Mouse (Mus musculus) c-Kit-positive CD71-positive TER-119-positive erythroid progenitor cells, embryonic 14.5 days (primary cell): ENCODE results near the gene Kirrel3.

Source experiments
- DNase-seq: peaks from one replicate; pipeline ENCODE4 v3.0.0-alpha.2; 2013; ENCODE audit warnings: low spot score

Kirrel3 gene

DNA sequence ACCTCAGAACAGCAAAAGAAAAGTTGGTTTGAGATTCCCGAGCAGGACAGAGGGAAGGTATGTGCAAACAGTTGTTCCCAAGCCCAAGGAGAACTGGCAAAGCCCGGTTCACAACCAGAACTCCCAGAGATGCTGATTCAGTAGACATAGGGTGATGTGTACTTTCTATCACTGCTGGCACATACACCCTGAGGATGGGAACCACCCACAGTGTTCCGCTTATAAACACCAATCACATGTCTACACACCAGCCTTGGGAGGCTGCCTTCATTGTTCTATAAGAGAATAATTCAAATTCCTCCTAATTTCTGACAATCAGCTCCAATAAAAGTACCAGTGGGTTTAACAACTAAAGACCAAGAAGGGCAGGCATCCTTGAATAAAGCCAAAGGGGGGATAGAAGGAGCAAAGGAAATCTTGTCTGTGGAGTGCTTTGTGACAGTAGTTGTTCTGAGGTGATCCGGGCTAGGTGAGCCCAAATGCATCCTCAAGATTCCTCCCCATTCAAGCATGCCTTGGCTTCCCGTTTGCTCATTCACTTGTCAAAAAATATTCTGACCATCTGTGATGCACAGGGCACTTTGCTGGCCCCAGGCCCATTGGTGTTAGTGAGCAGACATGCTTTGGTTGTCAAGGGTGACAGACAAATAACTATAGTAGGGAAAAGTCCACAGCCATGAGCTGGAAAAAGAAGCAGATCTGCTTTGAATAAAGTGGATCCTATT lies 266.5 kb downstream of the Kirrel3 start:
- no peak for DNase-seq

DNA sequence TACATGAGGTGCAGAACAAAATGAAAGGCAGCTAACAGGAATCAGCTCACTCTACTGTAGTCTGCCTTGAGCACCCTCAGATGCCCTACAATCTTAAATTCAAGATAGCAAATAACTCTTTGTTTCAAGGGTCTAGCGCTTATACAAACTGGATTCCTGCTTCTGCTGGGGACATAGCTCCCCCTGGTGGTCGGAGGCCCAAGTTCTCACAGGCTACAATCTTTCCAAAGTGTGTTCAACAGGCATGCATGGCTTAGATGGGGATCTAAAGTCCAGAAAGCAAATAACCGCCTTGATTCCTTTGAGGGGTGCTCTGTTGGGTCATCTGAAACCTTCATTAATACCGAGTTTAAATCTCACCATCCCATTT lies 267.1 kb downstream of the Kirrel3 start:
- peak; percentile 9 for DNase-seq

DNA sequence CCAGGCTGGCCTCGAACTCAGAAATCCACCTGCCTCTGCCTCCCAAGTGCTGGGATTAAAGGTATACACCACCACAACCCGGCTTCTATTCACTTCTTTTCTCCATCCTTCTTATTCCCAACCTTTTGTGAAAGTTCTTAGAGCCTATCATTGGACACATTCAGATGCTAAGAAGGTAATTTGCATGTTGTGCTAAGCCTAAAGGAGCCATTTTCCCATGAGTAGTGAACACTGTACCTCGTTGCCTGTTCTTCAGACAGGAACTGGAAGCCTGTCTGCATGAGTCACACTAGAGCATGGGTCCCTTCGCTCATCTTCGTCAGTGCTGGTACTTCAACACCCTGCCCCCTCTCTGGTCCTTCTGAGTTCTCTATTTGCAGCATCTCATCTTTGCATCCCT lies 268.2 kb downstream of the Kirrel3 start:
- no peak for DNase-seq

DNA sequence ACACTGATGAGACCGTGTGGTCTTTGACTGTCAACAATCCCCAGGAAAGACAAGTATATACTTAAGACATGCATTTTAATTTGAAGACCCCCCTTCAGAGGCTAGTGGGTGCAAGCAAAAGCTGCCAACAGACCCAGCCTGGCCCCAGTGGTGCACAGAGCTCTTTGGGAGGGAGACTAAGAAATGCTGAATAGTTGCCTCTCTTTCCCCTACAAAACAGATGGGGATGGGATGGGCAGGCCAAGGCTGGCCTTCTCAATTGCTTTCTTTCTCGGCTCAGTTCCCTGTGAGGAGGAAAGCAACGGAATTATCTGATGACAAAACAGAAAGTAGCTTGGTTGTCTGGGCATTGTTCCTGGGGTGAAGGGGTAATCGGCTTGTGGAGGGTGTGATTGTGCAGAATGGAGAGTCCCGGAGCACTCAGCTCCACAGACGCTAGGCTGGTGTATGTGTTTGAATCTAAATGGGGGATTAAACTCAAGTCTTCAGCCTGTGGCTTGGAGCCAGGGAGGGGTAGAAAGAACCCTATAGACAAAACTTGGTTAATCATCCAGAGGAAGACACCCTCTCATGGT lies 268.9 kb downstream of the Kirrel3 start:
- no peak for DNase-seq

DNA sequence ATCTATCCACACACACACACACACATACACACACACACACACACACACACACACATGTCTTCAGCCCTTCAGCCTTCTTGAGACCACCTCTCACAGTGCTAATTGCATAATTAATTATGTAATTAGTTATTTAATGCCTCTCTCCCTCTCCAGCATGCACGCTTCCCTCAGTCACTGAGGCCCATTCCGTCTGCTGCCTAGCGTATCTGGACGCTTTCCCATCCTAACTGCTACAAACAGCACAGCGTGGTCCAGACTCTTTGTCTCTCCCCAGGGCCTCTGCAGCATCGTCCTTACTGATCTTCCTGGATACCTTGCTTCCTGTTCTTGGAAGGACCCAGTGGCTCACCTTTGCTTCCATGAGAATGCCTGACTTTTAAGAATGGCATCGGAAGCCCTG lies 270.4 kb downstream of the Kirrel3 start:
- no peak for DNase-seq

DNA sequence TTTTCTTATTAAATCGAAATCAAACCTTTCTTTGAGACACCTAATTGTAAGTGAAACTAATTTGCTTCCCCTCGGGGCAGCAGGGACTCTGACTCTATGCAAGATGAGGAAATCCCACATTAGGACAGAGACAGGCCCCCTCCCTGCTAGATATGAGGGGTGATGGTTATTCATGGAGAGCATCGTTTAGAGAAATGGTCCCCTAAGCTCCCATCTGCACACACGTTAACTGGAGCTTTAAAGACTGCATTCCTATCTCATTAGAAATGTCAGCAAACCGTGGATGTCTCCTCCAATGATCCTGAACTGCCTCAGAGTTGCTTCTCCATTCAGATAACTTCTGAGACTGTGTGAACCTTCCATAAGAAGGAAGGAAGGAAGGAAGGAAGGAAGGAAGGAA lies 273.2 kb downstream of the Kirrel3 start:
- no peak for DNase-seq

DNA sequence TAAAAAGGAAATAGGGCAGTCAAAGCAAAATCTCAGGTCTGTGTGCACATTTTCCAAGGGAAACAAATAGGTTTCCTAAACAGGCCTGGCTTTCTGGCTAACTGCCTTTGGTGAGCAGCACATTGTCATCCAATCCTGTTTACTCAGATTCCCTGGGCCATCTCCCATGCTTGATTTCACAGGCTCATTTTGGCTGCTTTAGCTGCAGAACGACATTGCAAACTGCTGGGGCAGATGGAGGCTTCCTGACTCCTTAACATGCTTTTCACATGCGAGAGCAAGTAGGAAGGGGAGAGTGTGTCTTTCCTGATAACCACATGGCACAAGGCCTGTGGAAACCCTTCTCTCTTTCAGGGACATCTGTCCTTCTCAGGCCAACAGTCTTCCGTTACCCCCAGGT lies 274.8 kb downstream of the Kirrel3 start:
- no peak for DNase-seq

DNA sequence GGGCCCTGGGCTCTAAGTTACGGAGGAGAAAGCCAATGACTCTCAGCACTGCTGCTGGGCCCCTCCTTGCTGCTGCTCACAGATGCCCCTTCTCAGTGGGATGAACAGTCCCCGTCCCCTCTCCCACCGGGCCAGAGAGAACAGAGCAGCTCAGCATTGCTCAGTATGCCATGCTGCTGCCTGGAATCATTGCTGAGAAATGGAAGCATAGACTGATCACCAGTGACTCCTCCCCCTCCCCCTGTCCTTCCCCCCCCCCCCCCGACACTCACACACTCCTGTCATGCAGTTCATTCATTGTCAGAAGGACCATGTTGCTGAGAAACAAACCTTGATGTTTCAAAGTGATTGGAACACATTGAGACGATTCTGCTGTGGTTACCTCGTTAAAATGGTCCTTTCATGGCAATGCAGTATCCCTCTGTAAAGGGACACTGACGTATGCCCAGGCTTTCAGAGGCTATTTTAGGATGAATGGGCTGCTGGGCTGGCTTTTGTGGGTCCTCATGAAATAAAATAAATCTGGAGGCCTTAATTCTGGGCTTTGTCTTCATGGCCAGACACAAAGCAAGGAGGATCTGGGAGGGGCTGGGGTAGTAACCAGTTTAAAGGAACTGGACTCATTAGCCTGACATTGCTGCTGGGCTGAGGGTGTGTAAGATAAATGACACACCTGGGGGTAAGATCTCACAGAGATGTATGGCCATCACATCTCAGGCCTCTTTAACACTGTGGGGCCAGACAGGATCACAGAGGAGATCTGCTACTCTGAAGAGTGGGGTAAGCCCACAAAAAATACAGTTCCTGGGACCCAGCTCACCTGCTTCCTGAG lies 281.3 kb downstream of the Kirrel3 start:
- no peak for DNase-seq

DNA sequence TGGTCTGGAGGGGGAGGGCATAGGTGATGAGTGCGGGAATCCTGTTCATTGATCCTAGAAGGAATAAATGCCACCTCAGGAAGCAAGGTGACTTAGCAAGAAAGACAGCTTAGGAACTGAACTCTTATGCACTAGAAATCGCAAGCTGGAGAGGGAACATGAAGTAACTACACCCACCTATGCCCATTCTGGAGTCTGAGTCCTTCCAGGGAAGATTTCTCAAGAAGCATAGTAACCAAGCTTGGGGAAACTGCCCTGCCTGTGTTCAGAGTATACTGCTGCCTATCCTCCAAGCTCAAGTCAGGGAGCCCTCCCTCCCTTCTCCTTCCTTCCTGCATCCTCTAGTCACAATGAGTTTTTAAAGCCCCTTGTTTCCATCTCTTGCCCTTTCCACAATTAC lies 283.3 kb downstream of the Kirrel3 start:
- no peak for DNase-seq

DNA sequence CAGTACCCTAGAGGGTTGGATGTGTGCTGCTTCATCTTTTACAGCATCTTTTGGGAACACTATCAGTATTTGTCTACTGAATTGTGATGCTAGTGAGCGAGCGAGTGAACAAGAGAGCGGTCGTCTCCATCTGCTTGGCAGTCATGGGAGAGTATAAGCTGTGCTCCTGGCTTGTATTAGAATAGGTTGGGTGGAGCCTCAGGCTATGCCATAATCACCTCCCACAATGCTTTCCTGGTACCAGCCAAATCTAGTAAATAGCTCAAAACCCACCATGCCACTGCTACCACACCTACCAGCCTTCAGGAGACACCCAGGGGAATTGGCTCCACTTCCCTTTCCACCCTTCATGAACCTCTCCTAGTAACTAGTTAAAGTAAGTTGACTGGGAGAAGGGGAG lies 285.3 kb downstream of the Kirrel3 start:
- DNase-seq: no peak

DNA sequence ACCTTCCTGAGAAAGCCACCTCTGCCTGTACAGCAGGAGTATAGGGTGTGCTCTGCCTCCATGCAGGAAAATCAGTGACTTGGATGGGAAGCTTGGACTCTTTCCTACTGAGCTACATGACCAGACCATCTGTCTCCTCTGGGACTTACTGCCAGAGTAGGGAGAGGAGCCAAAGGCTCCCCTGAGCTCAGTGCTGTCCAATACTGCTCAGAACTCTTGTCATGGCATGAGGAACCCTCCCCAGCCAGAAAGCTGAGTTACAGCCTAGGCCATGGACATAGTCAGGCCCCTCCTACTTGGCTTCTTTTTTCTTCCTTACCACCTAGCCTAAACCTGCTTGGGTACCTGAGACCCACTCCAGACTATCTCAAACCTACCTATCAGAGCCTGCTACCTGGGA lies 285.7 kb downstream of the Kirrel3 start:
- DNase-seq: no peak

DNA sequence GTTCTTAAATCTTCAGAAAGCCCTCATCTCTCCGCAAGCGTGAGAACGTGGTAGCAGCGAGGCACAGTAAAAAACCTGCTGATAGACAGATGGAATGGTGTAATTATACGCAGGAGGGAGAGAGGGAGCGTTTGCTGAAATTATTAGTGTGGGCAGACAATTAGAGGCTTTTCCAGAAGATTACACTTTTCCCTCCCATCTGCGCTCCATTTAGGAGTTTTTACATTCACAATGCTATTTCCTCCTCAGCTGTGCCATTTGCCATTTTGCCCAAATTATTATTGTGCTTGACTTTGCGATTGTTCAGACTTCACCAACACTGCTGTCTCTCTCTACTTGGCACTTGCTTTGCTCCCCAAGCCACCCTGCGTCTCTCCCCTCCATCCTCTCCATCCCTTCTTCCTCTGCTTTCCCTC lies 286.3 kb downstream of the Kirrel3 start:
- DNase-seq: no peak

DNA sequence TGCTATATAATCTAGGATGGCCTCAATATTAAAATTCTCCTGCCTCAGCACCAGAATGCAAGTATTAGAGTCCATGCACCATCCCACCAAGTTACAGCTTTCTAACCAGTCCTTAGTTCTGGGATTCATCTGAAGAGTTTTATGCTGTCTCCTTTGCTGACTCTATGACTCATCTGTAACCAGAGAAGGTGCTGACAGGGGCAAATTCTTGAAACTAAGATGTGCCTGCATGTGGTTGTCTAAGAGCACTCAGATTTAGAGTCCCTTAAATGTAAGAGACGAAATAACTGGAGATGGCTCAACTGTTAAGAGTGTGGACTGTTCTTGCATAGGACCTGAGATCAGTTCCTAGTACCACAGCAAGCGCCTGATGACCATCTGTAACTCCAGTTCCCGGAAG lies 295.7 kb downstream of the Kirrel3 start:
- no peak for DNase-seq

DNA sequence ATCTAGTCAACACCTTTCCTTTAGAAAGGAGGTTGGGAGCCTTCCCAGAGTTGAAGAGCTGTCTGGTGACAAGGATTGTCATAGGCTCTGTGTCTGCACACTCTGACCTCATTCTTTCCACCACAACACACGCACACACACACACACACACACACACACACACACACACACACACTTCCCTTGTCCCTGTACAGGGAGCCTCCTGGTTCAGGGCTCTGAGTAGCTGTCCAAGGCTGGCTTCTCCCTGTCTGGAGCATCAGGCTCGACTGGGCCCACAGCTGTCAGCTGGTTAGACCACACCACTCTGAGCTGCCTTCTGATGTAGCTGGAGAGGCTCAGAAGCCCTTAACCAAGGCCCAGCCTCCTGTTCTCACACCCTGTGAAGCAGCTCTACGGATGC lies 302.2 kb downstream of the Kirrel3 start:
- DNase-seq: no peak

DNA sequence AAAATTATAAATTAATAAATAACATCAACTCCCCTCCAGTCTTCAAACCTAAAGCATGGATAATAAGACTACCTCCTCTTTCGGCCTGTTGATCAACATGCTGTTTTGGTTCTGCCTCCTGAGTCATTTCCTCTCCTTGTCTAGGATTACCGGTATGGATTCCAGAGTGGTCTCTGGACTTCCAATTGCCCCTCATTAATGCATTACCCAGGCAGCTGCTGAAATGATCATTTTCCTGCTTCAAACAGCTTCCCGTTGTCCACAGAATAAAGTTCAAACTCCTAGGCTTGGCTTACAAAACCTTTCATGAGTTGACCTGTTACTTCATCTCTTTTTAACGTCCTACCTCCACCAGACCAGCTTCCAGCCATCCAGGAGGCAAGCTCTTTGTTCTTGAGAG lies 309.5 kb downstream of the Kirrel3 start:
- no peak for DNase-seq

DNA sequence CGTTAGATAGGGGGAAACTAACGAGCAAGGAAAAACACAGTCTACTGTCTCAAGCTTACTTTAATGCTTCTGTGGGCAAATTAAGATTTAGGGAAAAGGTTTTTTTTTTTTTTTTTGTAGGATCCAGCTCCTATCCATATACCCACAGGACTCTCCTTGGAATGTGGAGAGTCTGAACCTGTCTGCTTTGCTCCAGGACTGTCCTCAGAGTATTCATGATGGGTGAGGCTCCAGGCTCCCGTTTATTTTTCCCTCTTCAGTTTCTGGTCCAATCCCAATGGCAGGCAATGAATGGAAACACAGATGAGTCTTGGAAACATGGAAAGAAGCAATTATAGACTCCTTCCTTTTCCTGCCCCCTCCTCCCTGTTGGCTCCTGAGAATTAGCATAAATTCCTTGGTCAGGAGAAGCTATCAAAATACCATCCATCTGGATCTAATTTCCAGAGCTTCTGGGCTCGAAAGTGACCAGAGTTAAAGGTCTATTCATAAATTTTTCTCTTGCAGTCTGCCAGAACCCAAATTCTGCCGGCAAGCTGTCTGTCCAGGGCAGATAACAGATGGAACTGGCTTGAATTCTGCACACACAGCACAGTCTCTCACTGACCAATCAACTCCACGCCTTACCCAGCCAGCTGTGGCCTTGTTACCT lies 312.1 kb downstream of the Kirrel3 start:
- DNase-seq: no peak

DNA sequence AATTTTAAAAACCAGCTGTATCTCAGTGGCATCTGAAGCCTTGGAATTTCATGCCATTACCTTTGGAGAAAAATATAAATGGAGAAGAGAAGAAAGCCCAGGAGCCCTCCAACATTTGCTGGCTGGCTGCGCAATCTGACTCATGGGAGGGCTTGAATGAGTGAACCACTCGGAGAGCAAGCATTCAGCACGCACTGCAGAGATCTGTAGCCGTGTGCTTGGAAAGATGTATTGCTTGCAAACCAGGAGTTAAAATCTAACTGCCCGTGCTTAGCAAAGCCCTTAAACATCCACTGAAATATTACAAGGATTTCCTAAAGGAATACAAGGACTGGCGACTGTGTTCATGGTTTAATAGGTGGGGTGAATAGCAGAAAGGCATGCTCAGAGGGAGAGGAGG lies 316.0 kb downstream of the Kirrel3 start:
- no peak for DNase-seq

DNA sequence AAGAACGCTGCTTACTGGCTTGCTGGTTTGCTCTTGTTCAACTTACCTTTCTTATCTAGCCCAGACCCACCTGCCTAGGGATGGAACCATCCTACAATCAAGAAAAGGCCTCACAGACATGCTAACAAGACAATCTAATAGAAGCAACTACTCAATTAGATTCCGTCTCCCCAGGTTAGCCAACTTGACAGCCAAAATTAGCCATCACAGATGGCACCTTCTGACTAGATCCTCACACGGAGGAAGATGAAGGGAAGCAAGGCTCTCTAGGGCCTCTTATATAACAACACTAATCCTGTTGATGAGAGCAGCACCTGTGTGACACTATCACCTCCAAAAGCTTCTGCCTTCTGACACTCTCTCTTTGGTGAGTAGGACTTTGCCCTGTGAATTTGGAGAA lies 321.2 kb downstream of the Kirrel3 start:
- no peak for DNase-seq

DNA sequence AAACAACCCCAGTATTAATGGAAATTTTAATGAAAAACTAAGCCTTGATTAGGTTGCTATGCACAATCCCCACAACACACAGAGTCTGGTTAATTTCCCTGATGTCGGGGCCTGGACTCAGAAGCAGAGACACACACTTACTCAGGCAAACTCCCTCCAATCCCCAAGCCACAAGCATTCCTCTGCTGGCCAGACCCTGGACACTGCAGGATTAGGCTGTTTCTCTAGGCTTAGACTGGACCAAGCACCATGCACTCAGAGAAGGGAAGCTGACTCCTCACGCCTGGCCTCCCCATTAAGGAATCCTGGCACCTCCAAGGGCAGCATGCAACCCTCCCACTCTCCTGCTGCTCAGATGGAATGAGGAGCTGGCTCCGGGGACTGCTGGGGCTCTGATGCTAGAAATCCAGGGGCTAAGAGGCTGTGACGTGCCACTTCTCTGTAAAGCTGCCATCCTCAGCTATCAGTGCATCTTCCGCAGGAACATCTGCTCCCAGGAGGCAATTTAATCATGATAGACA lies 324.4 kb downstream of the Kirrel3 start:
- no peak for DNase-seq

DNA sequence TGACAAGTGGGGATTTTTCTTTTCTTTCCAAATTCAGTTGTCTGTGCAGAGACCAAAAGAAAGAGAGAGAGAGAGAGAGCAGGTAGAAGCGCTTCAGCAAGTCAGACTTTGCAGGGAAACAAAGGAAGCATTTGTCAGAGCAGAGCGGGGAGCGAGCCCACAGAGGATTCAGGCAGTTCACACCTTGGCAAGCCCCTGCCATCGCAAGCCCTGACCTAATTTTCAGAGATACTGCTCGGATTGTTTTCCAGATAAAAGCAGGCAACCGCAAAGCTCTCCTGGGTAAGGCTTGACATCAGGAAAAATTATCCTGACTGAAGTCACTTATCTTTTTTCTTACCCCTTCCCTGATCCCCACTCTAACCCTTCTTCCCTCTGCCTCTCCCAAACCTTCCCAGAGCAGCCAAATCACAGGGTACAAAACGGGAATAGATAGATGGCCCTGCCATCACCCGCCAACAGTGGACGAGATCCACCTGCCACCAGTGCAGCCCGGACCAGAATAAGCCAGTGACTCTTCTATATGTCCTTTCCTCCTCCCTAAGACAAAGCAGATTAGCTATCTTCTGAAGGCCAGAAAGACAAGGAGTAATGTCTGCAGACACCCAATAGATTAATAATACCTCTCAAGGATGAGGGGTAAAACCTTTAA lies 332.8 kb downstream of the Kirrel3 start:
- no peak for DNase-seq

DNA sequence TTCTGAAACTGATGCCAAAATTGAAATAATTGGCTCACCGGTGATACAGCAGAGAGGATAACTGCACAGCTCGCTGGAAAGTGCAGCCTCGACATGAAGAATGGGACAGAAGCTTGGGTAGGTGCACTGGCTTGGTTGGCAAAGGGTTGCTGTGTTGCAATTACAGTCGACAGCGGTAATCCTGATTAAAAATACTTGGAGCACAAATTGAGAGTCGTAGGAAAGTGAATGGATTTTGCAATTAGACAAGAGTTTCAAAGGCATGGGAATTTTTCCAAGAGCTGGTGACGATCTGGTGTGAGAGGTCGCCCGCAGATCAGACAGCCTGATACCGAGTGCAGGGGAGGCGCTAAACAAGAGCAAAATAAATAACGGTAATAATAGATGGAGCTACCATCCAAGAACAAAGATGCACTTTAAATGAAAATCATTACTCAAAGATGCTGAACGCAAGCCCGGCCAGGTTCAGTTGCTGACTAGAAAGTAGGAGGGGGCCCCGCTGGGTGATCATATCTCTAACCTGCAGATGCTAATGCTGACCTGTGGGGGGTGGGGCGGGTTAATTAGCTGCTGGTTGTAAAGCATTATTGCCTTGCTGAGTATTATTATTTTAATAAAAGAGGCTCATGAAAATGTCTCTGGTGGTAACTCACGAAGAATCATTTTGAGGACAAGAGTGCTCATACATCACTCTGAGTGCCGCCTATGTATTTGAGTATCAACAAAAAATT lies 338.8 kb downstream of the Kirrel3 start:
- DNase-seq: no peak

DNA sequence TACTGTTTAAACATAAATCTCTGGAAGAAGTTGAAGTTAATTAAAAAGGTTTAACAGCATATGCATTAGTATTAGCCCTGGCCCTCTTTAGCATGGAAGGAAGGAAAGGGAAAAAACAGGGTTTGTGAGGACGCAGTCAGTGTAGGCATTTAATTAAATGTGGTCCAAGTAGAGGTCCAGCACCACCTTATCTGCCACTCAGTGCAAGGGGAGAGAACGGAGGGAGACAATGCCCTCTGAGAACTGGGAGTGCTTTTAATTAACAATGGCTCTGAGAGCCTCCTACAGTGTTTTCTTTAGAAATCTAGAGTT lies 339.4 kb downstream of the Kirrel3 start:
- no peak for DNase-seq
